Mouse (Mus musculus): ENCODE measurements around the gene Slc48a1. TPM values are rescaled to one million over a fixed set of nuclear protein-coding genes. Genes with fewer than 3 reads are reported as not detected.

The Slc48a1 gene
- polyA plus RNA-seq, 2 experiments, result 35.0 to 73.9 TPM

- no peak overlapping the region for H3K9ac ChIP-seq (replicated peaks)
- H3K4me2 ChIP-seq (ENCODE audit: low read depth), result no peak overlapping the region
- no peak overlapping the region for H3K4me3 ChIP-seq (ENCODE audit: insufficient read depth in 1 of 2, low read depth in 2 of 2, low read length in 2 of 2)
- H3K36me3 ChIP-seq (replicated peaks; ENCODE audit: control insufficient read depth, insufficient read depth, low read depth), result no peaks in the 10 kb centered on the region
- H3K4me1 ChIP-seq (replicated peaks; ENCODE audit: control insufficient read depth in 2 of 2, insufficient read depth in 2 of 2, low read length in 1 of 2), result 0 out of 4 replicates have a peak, but pooled peaks cover 0 to 8% of the 10 kb centered on the region in 2 experiments
- DNase-seq (ENCODE audit: low read depth in 3 of 3, low spot score in 3 of 3) (peak in 1 of 3 experiments; percentile 22), ATAC-seq (ENCODE audit: insufficient read depth) (peak; percentile 86)
- WGBS (ENCODE audit: insufficient replicate concordance), result 50% methylated on average over 7 of the region's 7 CpGs
- no peaks in the 10 kb centered on the region for H3K9me3 ChIP-seq (ENCODE audit: control insufficient read depth, low read length)
- no peaks in the 10 kb centered on the region for H3K27me3 ChIP-seq (ENCODE audit: control insufficient read depth, insufficient read depth, low read length)
- TF ChIP-seq CTCF (IDR thresholded peaks at IDR 0.05; ENCODE audit: low read depth) (no peak), EP300 (IDR thresholded peaks at IDR 0.05; ENCODE audit: low read depth) (peak; percentile 46)
- no peak overlapping the region for H3K27ac ChIP-seq
Measured at GRCm38 (mm10) chr15:97738923-97739322, 39.4 kb upstream of the Slc48a1 start.

- no peak overlapping the region for H3K9ac ChIP-seq (replicated peaks)
- no peaks in the 10 kb centered on the region for H3K36me3 ChIP-seq (replicated peaks; ENCODE audit: control insufficient read depth, insufficient read depth, low read depth)
- no peak for DNase-seq (ENCODE audit: low read depth in 3 of 3, low spot score in 3 of 3)
- WGBS (ENCODE audit: insufficient replicate concordance), result 79% methylated on average over 9 of the region's 9 CpGs
- no peak overlapping the region for H3K27ac ChIP-seq
- no peak for ATAC-seq (ENCODE audit: insufficient read depth)
- H3K9me3 ChIP-seq (ENCODE audit: control insufficient read depth, low read length), result no peaks in the 10 kb centered on the region
- H3K4me2 ChIP-seq (ENCODE audit: low read depth), result no peak overlapping the region
- H3K4me3 ChIP-seq (ENCODE audit: insufficient read depth in 1 of 2, low read depth in 2 of 2, low read length in 2 of 2), result no peak overlapping the region
- no peaks in the 10 kb centered on the region for H3K27me3 ChIP-seq (ENCODE audit: control insufficient read depth, insufficient read depth, low read length)
- TF ChIP-seq EP300 (IDR thresholded peaks at IDR 0.05; ENCODE audit: low read depth) (no peak), CTCF (IDR thresholded peaks at IDR 0.05; ENCODE audit: low read depth) (no peak)
- peaks cover 3 to 15% of the 10 kb centered on the region in 2 experiments; a peak in 3 of 4 replicates for H3K4me1 ChIP-seq (replicated peaks; ENCODE audit: control insufficient read depth in 2 of 2, insufficient read depth in 2 of 2, low read length in 1 of 2)
Measured at GRCm38 (mm10) chr15:97740283-97740732, 38.0 kb upstream of the Slc48a1 start.

- ATAC-seq (ENCODE audit: insufficient read depth), result no peak
- H3K9ac ChIP-seq (replicated peaks), result no peak overlapping the region
- H3K4me3 ChIP-seq (ENCODE audit: insufficient read depth in 1 of 2, low read depth in 2 of 2, low read length in 2 of 2), result no peak overlapping the region
- H3K27me3 ChIP-seq (ENCODE audit: control insufficient read depth, insufficient read depth, low read length), result no peaks in the 10 kb centered on the region
- TF ChIP-seq CTCF (IDR thresholded peaks at IDR 0.05; ENCODE audit: low read depth) (no peak), EP300 (IDR thresholded peaks at IDR 0.05; ENCODE audit: low read depth) (no peak)
- H3K27ac ChIP-seq, result no peak overlapping the region
- no peak overlapping the region for H3K4me2 ChIP-seq (ENCODE audit: low read depth)
- no peaks in the 10 kb centered on the region for H3K36me3 ChIP-seq (replicated peaks; ENCODE audit: control insufficient read depth, insufficient read depth, low read depth)
- DNase-seq (ENCODE audit: low read depth in 3 of 3, low spot score in 3 of 3), result no peak
- WGBS (ENCODE audit: insufficient replicate concordance), result 70% methylated on average over 12 of the region's 12 CpGs
- H3K9me3 ChIP-seq (ENCODE audit: control insufficient read depth, low read length), result no peaks in the 10 kb centered on the region
- H3K4me1 ChIP-seq (replicated peaks; ENCODE audit: control insufficient read depth in 2 of 2, insufficient read depth in 2 of 2, low read length in 1 of 2), result peaks cover 3 to 17% of the 10 kb centered on the region in 2 experiments; a peak in 3 of 4 replicates
Measured at GRCm38 (mm10) chr15:97741662-97742061, 36.7 kb upstream of the Slc48a1 start.

- WGBS (ENCODE audit: insufficient replicate concordance), result 28% methylated on average over 7 of the region's 7 CpGs
- DNase-seq (ENCODE audit: low read depth in 3 of 3, low spot score in 3 of 3), result no peak
- Histone ChIP-seq H3K4me1 (replicated peaks; ENCODE audit: control insufficient read depth in 2 of 2, insufficient read depth in 2 of 2, low read length in 1 of 2) (peaks cover 3 to 21% of the 10 kb centered on the region in 2 experiments; a peak in 3 of 4 replicates), H3K36me3 (replicated peaks; ENCODE audit: control insufficient read depth, insufficient read depth, low read depth) (no peaks in the 10 kb centered on the region), H3K4me3 (ENCODE audit: insufficient read depth in 1 of 2, low read depth in 2 of 2, low read length in 2 of 2) (no peak overlapping the region), H3K27ac (no peak overlapping the region), H3K27me3 (ENCODE audit: control insufficient read depth, insufficient read depth, low read length) (no peaks in the 10 kb centered on the region), H3K4me2 (ENCODE audit: low read depth) (no peak overlapping the region), H3K9ac (replicated peaks) (no peak overlapping the region), H3K9me3 (ENCODE audit: control insufficient read depth, low read length) (no peaks in the 10 kb centered on the region)
- no peak for ATAC-seq (ENCODE audit: insufficient read depth)
- TF ChIP-seq EP300 (IDR thresholded peaks at IDR 0.05; ENCODE audit: low read depth) (no peak), CTCF (IDR thresholded peaks at IDR 0.05; ENCODE audit: low read depth) (no peak)
Measured at GRCm38 (mm10) chr15:97742074-97742473, 36.2 kb upstream of the Slc48a1 start.

GRCm38 (mm10) chr15:97742600-97742999 is 35.7 kb upstream of the Slc48a1 start:
- WGBS (ENCODE audit: insufficient replicate concordance), result 31% methylated on average over 4 of the region's 4 CpGs
- Histone ChIP-seq H3K4me3 (ENCODE audit: insufficient read depth in 1 of 2, low read depth in 2 of 2, low read length in 2 of 2) (no peak overlapping the region), H3K9ac (replicated peaks) (no peak overlapping the region), H3K4me2 (ENCODE audit: low read depth) (no peak overlapping the region), H3K4me1 (replicated peaks; ENCODE audit: control insufficient read depth in 2 of 2, insufficient read depth in 2 of 2, low read length in 1 of 2) (peaks cover 3 to 21% of the 10 kb centered on the region in 2 experiments; a peak in 3 of 4 replicates), H3K27ac (no peak overlapping the region), H3K27me3 (ENCODE audit: control insufficient read depth, insufficient read depth, low read length) (no peaks in the 10 kb centered on the region), H3K9me3 (ENCODE audit: control insufficient read depth, low read length) (no peaks in the 10 kb centered on the region), H3K36me3 (replicated peaks; ENCODE audit: control insufficient read depth, insufficient read depth, low read depth) (no peaks in the 10 kb centered on the region)
- no peak for DNase-seq (ENCODE audit: low read depth in 3 of 3, low spot score in 3 of 3)
- TF ChIP-seq EP300 (IDR thresholded peaks at IDR 0.05; ENCODE audit: low read depth) (no peak), CTCF (IDR thresholded peaks at IDR 0.05; ENCODE audit: low read depth) (no peak)
- no peak for ATAC-seq (ENCODE audit: insufficient read depth)

Data from liver, embryonic 14.5 days (tissue).